Mouse (Mus musculus) yolk sac, embryonic 10.5 days (tissue): ENCODE data around the gene Mrps10.
"Not testable (repeated sequence)": the region's sequence is repeated elsewhere in the genome, so short reads cannot be mapped to it uniquely, and the experiment has no call there.

ENCODE experiments used
- DNase-seq: peaks from one replicate; pipeline ENCODE4 v3.0.0-alpha.2; 2017; ENCODE audit warnings: low spot score

The Mrps10 gene

GRCm38 (mm10) chr17:47368401-47369086 is at the start of gene Mrps10:
TSS of gene Mrps10 (plus strand) at chr17:47368887.
- DNase-seq = peak; percentile 87

GRCm38 (mm10) chr17:47318972-47319625 is 49.6 kb upstream of the Mrps10 start:
- no peak for DNase-seq

- no peak for DNase-seq
These were observed 48.9 kb upstream of the Mrps10 start for GRCm38 (mm10) chr17:47319761-47320160.

GRCm38 (mm10) chr17:47322128-47322990 is 46.3 kb upstream of the Mrps10 start:
- DNase-seq = no peak

- DNase-seq = no peak
These were observed 45.7 kb upstream of the Mrps10 start for GRCm38 (mm10) chr17:47322991-47323295.

- no peak for DNase-seq
These were observed 41.1 kb upstream of the Mrps10 start for GRCm38 (mm10) chr17:47327559-47327958.

GRCm38 (mm10) chr17:47327969-47328368 is 40.7 kb upstream of the Mrps10 start:
- DNase-seq = no peak

GRCm38 (mm10) chr17:47328552-47329343 is 39.9 kb upstream of the Mrps10 start:
- DNase-seq = peak; percentile 11

GRCm38 (mm10) chr17:47330616-47331015 is 38.1 kb upstream of the Mrps10 start:
- no peak for DNase-seq

- no peak for DNase-seq
These were observed 36.6 kb upstream of the Mrps10 start for GRCm38 (mm10) chr17:47332001-47332611.

- not testable (repeated sequence) for DNase-seq
These were observed 36.0 kb upstream of the Mrps10 start for GRCm38 (mm10) chr17:47332664-47333063.

GRCm38 (mm10) chr17:47333409-47333808 is 35.3 kb upstream of the Mrps10 start:
- DNase-seq = no peak

- no peak for DNase-seq
These were observed 25.6 kb upstream of the Mrps10 start for GRCm38 (mm10) chr17:47343121-47343520.

- DNase-seq = no peak
These were observed 18.9 kb upstream of the Mrps10 start for GRCm38 (mm10) chr17:47349721-47350319.

- no peak for DNase-seq
These were observed 8.7 kb upstream of the Mrps10 start for GRCm38 (mm10) chr17:47359964-47360363.

GRCm38 (mm10) chr17:47361343-47361742 is 7.3 kb upstream of the Mrps10 start:
- no peak for DNase-seq

GRCm38 (mm10) chr17:47369087-47369443 is 378 bp downstream of the Mrps10 start:
- no peak for DNase-seq

GRCm38 (mm10) chr17:47371451-47371850 is 2.8 kb downstream of the Mrps10 start:
- DNase-seq = peak; percentile 49

- DNase-seq = no peak
These were observed 5.3 kb downstream of the Mrps10 start for GRCm38 (mm10) chr17:47373991-47374390.

GRCm38 (mm10) chr17:47376779-47377280 is 8.1 kb downstream of the Mrps10 start:
- no peak for DNase-seq

GRCm38 (mm10) chr17:47378133-47378532 is 9.4 kb downstream of the Mrps10 start:
- no peak for DNase-seq
